Mouse (Mus musculus) lung, embryonic 16.5 days (tissue): ENCODE measurements around the gene Vmn1r34. TPM values are rescaled to one million over a fixed set of nuclear protein-coding genes. Genes with fewer than 3 reads are reported as not detected.
"Not testable (repeated sequence)": the region's sequence is repeated elsewhere in the genome, so short reads cannot be mapped to it uniquely, and the experiment has no call there.

Source experiments
- ATAC-seq: fragments of 200-750 bp; cut with Nextera tagmentation; 2 replicates; pipeline ENCODE4 v1.8.0; 2017; ENCODE audit warnings: low read depth, mild to moderate bottlenecking, moderate library complexity
- H3K27ac ChIP-seq: fragments of 300-500 bp; sonication (generic); 2 replicates; pipeline ENCODE4 v1.5.1; 2014; ENCODE audit warnings: mild to moderate bottlenecking, control low read depth, low read length
- H3K27me3 ChIP-seq: fragments of 300-500 bp; sonication (generic); 2 replicates; pipeline ENCODE4 v1.6.1; 2014; ENCODE audit warnings: low read depth, low read length, mixed read lengths; ENCODE audit not compliant: control insufficient read depth, insufficient read depth
- H3K36me3 ChIP-seq: fragments of 300-500 bp; sonication (generic); 2 replicates; pipeline ENCODE4 v1.6.1; 2014; ENCODE audit warnings: low read length; ENCODE audit not compliant: control insufficient read depth, insufficient read depth
- H3K4me1 ChIP-seq: fragments of 300-500 bp; sonication (generic); replicated peaks from 2 replicates; pipeline ENCODE4 v1.6.1; 2014; ENCODE audit warnings: low read length, mixed read lengths; ENCODE audit not compliant: control insufficient read depth, insufficient read depth
- H3K4me2 ChIP-seq: fragments of 300-500 bp; sonication (generic); 2 replicates; pipeline ENCODE4 v1.6.1; 2014; ENCODE audit warnings: low read depth, low read length, control low read depth
- H3K4me3 ChIP-seq: fragments of 300-500 bp; sonication (generic); 2 replicates; pipeline ENCODE4 v1.5.1; 2014; ENCODE audit warnings: mild to moderate bottlenecking, low read length, control low read depth
- H3K9ac ChIP-seq: fragments of 300-500 bp; sonication (generic); 2 replicates; pipeline ENCODE4 v1.6.1; 2014; ENCODE audit warnings: low read length, control low read depth
- H3K9me3 ChIP-seq: fragments of 300-500 bp; sonication (generic); 2 replicates; pipeline ENCODE4 v1.6.1; 2016; ENCODE audit warnings: low read length; ENCODE audit not compliant: control insufficient read depth
- WGBS: fragments of 180-500 bp; shearing (Covaris S2); extraction: QIAGEN DNeasy Blood & Tissue Kit; methylation state at CpG from one replicate; pipeline ENCODE4 v1.1.7; 2014; 5-methylcytosine and 5-hydroxymethylcytosine counted together
- polyA plus RNA-seq: library from polyadenylated mRNA; unstranded; fragments of >200 nt; fragmentation: Nextera tagmentation; extraction: Ambion mirVana; gene quantifications from 2 replicates; pipeline ENCODE4 v1.2.1, GENCODE M21; 2015

Gene Vmn1r34
- not detected in 2 replicates for polyA plus RNA-seq

DNA sequence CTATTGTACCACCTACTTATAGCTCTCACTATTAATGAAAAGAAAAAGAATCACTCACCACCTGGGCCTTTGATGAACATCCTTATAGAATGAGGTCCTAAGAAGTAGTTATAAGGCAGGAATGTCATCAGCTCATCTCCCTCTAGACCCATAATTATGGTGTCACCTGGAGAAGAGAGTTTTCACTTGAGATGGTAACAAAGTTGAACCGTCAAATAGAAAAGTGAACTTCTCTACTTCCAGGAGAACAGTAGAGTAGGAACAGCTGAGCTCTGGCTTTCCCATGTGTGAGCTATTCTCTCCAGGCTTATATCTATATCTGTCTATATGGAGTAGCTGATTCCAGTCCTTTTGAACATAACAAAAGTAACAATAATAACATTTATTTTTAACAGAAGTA is at the start of gene Vmn1r34:
TSS of gene Vmn1r34 (minus strand) at position 101 of the 400 bp plus-strand sequence.
- no peak within 1 kb of the TSS for H3K4me2 ChIP-seq
- no peaks in the 10 kb centered on the region for H3K9me3 ChIP-seq
- no peak within 1 kb of the TSS for H3K9ac ChIP-seq
- no peaks in the 10 kb centered on the region for H3K36me3 ChIP-seq
- no peaks in the 10 kb centered on the region for H3K27me3 ChIP-seq
- no peak for ATAC-seq
- H3K27ac ChIP-seq, result no peak within 1 kb of the TSS
- no peak within 1 kb of the TSS for H3K4me3 ChIP-seq
- 78% methylated on average over 1 of the region's 1 CpGs for WGBS
- H3K4me1 ChIP-seq, result no peaks in the 10 kb centered on the region

DNA sequence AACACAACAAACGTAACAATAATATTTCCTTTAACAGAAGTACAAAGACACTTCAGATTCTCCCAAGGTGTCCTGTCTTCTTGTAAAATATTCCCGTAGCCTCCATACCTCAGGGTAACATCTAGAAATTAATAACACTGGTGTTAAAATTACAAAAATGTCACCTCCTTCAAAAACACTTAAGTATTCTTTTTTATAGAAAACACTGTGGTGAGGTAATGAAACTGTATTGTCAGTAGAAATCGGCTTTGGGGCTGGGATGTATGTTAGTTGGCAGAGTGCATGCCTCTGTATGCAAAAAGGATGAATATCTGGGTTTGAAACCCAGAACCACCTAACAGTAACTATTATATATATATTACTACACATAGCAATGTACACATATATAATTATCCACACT is 42.1 kb upstream of the Vmn1r34 start, which contains the start of gene Vmn1r35:
TSS of gene Vmn1r35 (minus strand) at position 101 of the 400 bp plus-strand sequence.
- H3K4me2 ChIP-seq, result no peak within 1 kb of the TSS
- H3K36me3 ChIP-seq, result no peaks in the 10 kb centered on the region
- H3K9ac ChIP-seq, result no peak within 1 kb of the TSS
- no peaks in the 10 kb centered on the region for H3K9me3 ChIP-seq
- no peaks in the 10 kb centered on the region for H3K27me3 ChIP-seq
- H3K4me3 ChIP-seq, result no peak within 1 kb of the TSS
- 76% methylated on average over 3 of the region's 3 CpGs for WGBS
- no peak for ATAC-seq
- no peak within 1 kb of the TSS for H3K27ac ChIP-seq
- H3K4me1 ChIP-seq, result no peaks in the 10 kb centered on the region

DNA sequence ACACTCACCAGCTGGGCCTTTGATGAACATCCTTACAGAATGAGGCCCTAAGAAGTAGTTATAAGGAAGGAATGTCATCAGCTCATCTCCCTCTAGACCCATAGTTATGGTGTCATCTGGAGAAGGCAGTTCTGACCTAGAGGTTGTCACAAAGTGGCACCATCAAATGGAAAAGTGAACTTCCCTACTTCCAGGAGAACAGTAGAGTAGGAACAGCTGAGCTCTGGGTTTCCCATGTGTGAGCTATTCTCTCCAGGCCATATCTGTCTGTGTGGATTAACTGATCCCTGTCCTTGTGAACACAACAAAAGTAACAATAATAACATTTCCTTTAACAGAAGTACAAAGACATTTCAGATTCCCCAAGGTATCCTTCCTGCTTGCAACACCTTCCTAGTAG is 25.5 kb downstream of the Vmn1r34 start, which contains the start of gene Vmn1r33:
TSS of gene Vmn1r33 (minus strand) at position 101 of the 400 bp plus-strand sequence.
- H3K4me2 ChIP-seq, H3K36me3 ChIP-seq, H3K4me3 ChIP-seq, H3K27me3 ChIP-seq, ATAC-seq, H3K27ac ChIP-seq, H3K9ac ChIP-seq, H3K4me1 ChIP-seq, H3K9me3 ChIP-seq: not testable (repeated sequence)

DNA sequence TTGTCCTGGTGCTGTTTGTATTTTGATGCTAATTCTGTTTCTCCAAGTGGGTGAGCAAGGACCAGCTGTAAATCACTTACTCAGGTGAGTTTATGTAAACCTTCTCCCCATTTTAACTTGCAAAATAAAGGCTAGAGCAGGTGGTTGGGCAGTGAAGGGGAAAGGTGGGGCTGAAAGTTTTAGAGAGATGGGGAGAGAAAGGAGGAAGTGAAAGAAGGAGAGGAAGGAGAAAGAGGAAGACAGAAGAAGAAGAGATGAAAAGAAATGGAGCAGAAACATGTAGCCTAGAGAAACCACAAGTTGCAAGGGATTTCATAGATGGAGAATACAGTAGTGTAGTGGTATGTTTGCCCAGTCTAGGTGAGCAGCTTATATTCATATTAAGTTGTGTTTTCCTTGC is 47.9 kb downstream of the Vmn1r34 start:
- H3K27me3 ChIP-seq, result no peaks in the 10 kb centered on the region
- H3K4me2 ChIP-seq, result no peak overlapping the region
- H3K4me1 ChIP-seq, result no peaks in the 10 kb centered on the region
- H3K27ac ChIP-seq, result no peak overlapping the region
- no peaks in the 10 kb centered on the region for H3K36me3 ChIP-seq
- ATAC-seq, result no peak
- no peak overlapping the region for H3K4me3 ChIP-seq
- no peaks in the 10 kb centered on the region for H3K9me3 ChIP-seq
- no peak overlapping the region for H3K9ac ChIP-seq

Other genes starting within 250 kb of the Vmn1r34 start
- gene Mad2l1, start 108.5 kb downstream of the Vmn1r34 start, polyA plus RNA-seq, result 114 and 125 TPM in 2 replicates
- gene Vmn1r32, start 83.8 kb downstream of the Vmn1r34 start, polyA plus RNA-seq, result not detected in 2 replicates
- gene Vmn1r33, start 25.6 kb downstream of the Vmn1r34 start, polyA plus RNA-seq, result not detected in 2 replicates
- gene Vmn1r35, start 42.0 kb upstream of the Vmn1r34 start, polyA plus RNA-seq, result not detected in 2 replicates
- gene Vmn1r36, start 75.3 kb upstream of the Vmn1r34 start, polyA plus RNA-seq, result not detected in 2 replicates
- gene Vmn1r37, start 85.5 kb upstream of the Vmn1r34 start, polyA plus RNA-seq, result not detected in 2 replicates
- gene Vmn1r38, start 138.7 kb upstream of the Vmn1r34 start, polyA plus RNA-seq, result not detected in 2 replicates
- gene Vmn1r39, start 166.7 kb upstream of the Vmn1r34 start, polyA plus RNA-seq, result not detected in 2 replicates